Mouse (Mus musculus) small intestine, adult 2 months (tissue): ENCODE data around the gene Nup43. TPM values are rescaled to one million over a fixed set of nuclear protein-coding genes. Genes with fewer than 3 reads are reported as not detected.

Experiments used
- H3K27ac ChIP-seq: fragments of 200-500 bp; 2 replicates; pipeline ENCODE4 v1.5.1; 2012; ENCODE audit warnings: low read depth, low read length, control low read depth, inconsistent platforms; ENCODE audit not compliant: insufficient read depth
- H3K27me3 ChIP-seq: fragments of 200-500 bp; 2 replicates; pipeline ENCODE4 v1.6.1; 2012; ENCODE audit warnings: mild to moderate bottlenecking, moderate library complexity, low read length, inconsistent platforms; ENCODE audit not compliant: control insufficient read depth, insufficient read depth
- H3K36me3 ChIP-seq: fragments of 200-500 bp; 2 replicates; pipeline ENCODE4 v1.6.1; 2012; ENCODE audit warnings: mild to moderate bottlenecking, low read length, control low read depth, inconsistent platforms; ENCODE audit not compliant: control insufficient read depth, insufficient read depth
- H3K4me1 ChIP-seq: fragments of 200-500 bp; 2 replicates; pipeline ENCODE4 v1.6.1; 2012; ENCODE audit warnings: low read length, inconsistent platforms, mixed read lengths; ENCODE audit not compliant: control insufficient read depth, insufficient read depth, insufficient read length
- H3K4me3 ChIP-seq: fragments of 200-500 bp; 2 replicates; pipeline ENCODE4 v1.5.1; 2012; ENCODE audit warnings: low read depth, mild to moderate bottlenecking, control low read depth, inconsistent platforms, low read length, moderate library complexity
- CTCF ChIP-seq: fragments of 200-500 bp; IDR thresholded peaks from 2 replicates; pipeline ENCODE4 v1.5.1; 2012; ENCODE audit warnings: low read depth, mild to moderate bottlenecking, control low read depth, inconsistent platforms, low read length, moderate library complexity, mixed read lengths; ENCODE audit not compliant: insufficient replicate concordance, insufficient read length; ENCODE audit errors: extremely low read depth
- POLR2A ChIP-seq: fragments of 200-500 bp; IDR thresholded peaks from 2 replicates; pipeline ENCODE4 v1.6.1; 2012; ENCODE audit warnings: low read depth, mild to moderate bottlenecking, control low read depth, inconsistent platforms, low read length, moderate library complexity
- WGBS: fragments of 180-500 bp; shearing (Covaris S2); methylation state at CpG from one replicate; pipeline ENCODE4 v1.1.7; 2018; 5-methylcytosine and 5-hydroxymethylcytosine counted together
- polyA plus RNA-seq: library from polyadenylated mRNA; depleted of rRNA; stranded (reverse); fragments of >200 nt; gene quantifications from 2 replicates; pipeline ENCODE4 v1.2.3, GENCODE M21; 2012

Nup43 gene
- polyA plus RNA-seq, 1 experiment: 2.6 TPM

- Histone ChIP-seq H3K27me3 (no peaks in the 10 kb centered on the region), H3K36me3 (no peaks in the 10 kb centered on the region; the same call in 1 of the 2 replicates), H3K4me1 (no peaks in the 10 kb centered on the region; the same call in 1 of the 2 replicates), H3K27ac (peak overlapping the region; percentile 90), H3K4me3 (peak overlapping the region; percentile 89)
- under 1% methylated on average over 64 of the region's 64 CpGs for WGBS
- TF ChIP-seq POLR2A: peak; percentile 83
- no peak for TF ChIP-seq CTCF
These were observed 3.9 kb upstream of the Nup43 start for GRCm38 (mm10) chr10:7663159-7664026.

- Histone ChIP-seq H3K4me1 (no peaks in the 10 kb centered on the region), H3K36me3 (no peaks in the 10 kb centered on the region; the same call in 1 of the 2 replicates), H3K27ac (peak overlapping the region; percentile 90), H3K4me3 (no peak overlapping the region), H3K27me3 (no peaks in the 10 kb centered on the region)
- 36% methylated on average over 6 of the region's 6 CpGs for WGBS
- no peak for TF ChIP-seq POLR2A
- no peak for TF ChIP-seq CTCF
These were observed 3.2 kb upstream of the Nup43 start for GRCm38 (mm10) chr10:7664027-7664526.

DNA sequence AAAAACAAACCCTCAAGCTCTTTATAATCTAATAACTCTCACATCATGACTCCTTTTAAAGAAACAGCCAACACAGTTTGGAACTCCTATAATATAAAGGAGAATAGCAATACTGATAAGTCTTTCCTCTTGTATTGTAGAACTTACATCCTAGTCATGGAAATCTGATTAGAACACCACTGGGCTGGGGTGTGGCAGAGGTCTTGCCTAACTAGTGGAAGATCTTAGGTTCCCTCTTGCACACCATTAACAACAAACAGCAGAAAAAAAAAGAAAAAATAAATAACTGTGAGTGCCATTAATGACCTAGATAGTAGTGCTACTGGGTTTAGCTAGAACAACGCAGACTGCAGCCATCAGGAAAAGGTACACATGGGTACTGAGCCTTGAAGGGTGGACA, 2.4 kb upstream of the Nup43 start:
- no peaks in the 10 kb centered on the region for H3K27me3 ChIP-seq
- H3K27ac ChIP-seq: no peak overlapping the region
- WGBS: 88% methylated on average over 1 of the region's 1 CpGs
- TF ChIP-seq POLR2A (no peak), CTCF (no peak)
- H3K4me3 ChIP-seq: no peak overlapping the region
- no peaks in the 10 kb centered on the region for H3K4me1 ChIP-seq
- no peaks in the 10 kb centered on the region for H3K36me3 ChIP-seq

- Histone ChIP-seq H3K27ac (no peak overlapping the region), H3K36me3 (peaks cover 15% of the 10 kb centered on the region), H3K27me3 (no peaks in the 10 kb centered on the region), H3K4me3 (no peak overlapping the region), H3K4me1 (no peaks in the 10 kb centered on the region)
- no peak for TF ChIP-seq CTCF
- TF ChIP-seq POLR2A: no peak
- WGBS: 51% methylated on average over 1 of the region's 1 CpGs
These were observed 6.4 kb downstream of the Nup43 start for GRCm38 (mm10) chr10:7673673-7674072.

DNA sequence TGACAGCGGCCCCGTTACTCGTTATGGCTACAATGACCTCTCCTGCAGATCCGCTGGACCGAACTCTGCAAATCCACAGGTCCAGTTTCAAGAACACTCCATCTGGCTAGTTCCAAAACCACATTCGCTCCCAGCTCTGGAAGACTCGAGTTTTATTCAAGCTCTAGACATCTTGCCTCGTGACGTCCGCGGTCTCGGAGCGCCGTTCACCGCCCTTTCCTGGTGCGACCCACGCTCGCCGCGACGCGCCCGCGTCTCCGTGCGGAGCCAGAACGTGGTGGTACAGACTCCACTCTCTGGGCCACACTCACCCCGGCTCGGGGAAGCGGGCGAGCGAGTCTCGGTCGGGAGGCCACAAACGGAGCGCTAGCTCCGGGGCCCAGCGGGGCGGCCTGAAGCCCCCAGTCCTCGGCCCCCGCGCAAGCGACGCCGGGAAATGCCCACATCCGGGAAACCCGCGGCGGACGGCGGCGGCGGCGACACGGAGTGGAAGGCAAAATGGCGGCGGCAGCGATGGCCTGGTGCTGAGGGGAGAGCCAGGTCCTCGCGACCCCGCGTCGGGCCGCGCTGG, 13.5 kb downstream of the Nup43 start, which contains the start of the genes Pcmt1 and Lats1:
Gene Pcmt1, minus strand, starts transcription at position 406 of the 571 bp plus-strand sequence.
Gene Lats1, plus strand, starts transcription at position 484 of the 571 bp plus-strand sequence.
- peak within 1 kb of the TSS; percentile 96 for H3K4me3 ChIP-seq
- peak within 1 kb of the TSS; percentile 89 for H3K27ac ChIP-seq
- H3K27me3 ChIP-seq: no peaks in the 10 kb centered on the region
- peaks cover 5% of the 10 kb centered on the region for H3K4me1 ChIP-seq
- TF ChIP-seq POLR2A: peak; percentile 79
- no peak for TF ChIP-seq CTCF
- H3K36me3 ChIP-seq: peaks cover 4% of the 10 kb centered on the region
- WGBS: under 1% methylated on average over 61 of the region's 65 CpGs

DNA sequence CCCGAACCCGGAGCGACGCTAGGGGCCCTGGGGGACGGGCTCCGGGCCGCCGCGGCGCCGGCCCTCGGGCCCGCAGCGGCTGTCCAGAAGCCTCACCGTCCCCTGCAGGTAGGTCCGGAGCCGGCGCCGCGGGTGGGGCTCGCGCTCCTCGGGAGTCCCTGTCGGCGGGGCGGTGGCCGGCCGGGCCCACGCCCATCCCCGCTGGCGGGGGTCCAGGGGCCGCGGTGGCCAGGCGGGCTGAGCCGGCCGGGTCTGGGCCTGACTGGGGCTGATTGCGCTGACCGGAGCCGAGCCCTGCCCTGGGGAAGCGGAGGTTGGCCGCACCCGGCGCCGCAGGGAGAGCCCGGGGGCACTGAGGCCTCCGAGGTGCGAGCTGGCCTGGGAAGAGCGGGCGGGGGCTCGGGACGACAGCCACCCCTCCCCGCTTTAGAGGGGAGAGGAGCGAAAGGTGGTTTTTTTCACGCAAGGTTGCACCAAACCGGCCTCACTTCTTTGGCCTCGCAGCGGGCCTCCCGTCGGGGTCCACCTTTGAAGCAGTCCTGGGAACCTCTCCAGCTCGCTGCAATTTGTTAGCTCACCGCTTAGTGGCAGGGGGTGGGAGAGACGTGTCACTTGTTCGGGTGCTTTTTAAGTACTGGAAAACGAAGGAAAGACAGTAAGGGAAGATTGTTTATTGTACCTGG, 14.2 kb downstream of the Nup43 start:
- H3K4me1 ChIP-seq: peaks cover 8% of the 10 kb centered on the region
- H3K27me3 ChIP-seq: no peaks in the 10 kb centered on the region
- under 1% methylated on average over 64 of the region's 64 CpGs for WGBS
- peaks cover 3% of the 10 kb centered on the region for H3K36me3 ChIP-seq
- peak overlapping the region; percentile 96 for H3K4me3 ChIP-seq
- TF ChIP-seq CTCF (peak; percentile 25; the same call in 1 of the 2 replicates), POLR2A (peak; percentile 40; the same call in 1 of the 2 replicates)
- H3K27ac ChIP-seq: peak overlapping the region; percentile 88
